Mouse (Mus musculus): ENCODE measurements around the gene Slco3a1. TPM values are rescaled to one million over a fixed set of nuclear protein-coding genes. Genes with fewer than 3 reads are reported as not detected.

The Slco3a1 gene
- total RNA-seq, 2 experiments from 2014 or later, result 44.7 to 47.7 TPM

DNA sequence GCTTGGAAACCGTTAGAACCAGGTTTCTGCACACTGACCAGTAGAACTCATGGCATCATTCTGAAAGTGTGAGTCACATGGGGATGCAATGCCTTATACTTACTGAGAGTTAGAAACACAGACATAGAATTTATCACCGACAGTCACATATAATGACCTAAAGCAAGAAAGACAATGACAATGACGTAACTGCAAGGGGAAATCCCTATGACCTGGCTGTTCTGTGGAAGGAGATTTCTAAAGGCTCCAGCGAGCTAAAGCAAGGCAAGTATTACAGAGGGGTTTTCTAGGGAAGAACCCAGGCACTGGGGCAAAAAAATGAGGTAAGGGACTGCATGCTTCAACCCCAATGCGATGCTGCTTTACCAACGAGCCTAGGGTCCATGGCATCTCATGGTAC lies 26.9 kb downstream of the Slco3a1 start:
- DNase-seq, result no peak

DNA sequence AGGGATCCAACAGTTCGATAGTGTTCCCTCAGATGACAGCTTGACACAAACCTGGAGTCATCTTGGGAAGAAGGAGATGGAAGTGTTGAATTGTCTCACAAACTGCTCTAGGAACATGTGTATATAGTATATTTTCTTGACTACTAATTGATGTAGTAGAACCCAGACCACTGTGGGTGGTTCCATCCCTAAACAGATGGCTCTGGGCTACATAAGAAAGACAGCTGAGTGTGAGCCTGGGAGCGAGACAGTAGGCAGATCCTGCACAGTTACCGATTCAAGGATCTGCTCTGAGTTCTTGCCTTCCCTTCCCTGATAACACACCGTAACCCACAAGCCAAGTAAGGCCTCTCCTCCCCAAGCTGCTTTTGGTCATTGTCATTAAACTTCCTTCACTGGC lies 28.6 kb downstream of the Slco3a1 start:
- DNase-seq, result no peak

DNA sequence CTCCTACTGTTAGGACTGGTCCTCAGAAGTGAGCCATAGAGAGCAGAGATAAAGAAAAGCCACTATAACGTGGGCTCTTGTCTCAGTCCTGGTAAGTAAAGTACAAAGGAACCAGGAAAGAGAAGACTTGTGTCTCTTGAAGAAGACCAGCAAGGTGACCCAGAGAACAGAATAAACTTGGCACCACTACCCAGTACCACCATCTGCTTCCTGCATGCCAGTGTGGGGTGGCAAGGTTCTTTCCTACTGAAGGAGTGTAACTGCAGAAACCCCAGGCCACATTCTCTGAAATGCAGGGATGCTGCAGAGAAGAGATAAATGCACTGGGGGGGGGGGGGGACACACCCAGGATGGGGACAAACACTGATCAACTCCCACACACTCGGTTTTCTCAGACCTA lies 29.0 kb downstream of the Slco3a1 start:
- DNase-seq, result no peak

DNA sequence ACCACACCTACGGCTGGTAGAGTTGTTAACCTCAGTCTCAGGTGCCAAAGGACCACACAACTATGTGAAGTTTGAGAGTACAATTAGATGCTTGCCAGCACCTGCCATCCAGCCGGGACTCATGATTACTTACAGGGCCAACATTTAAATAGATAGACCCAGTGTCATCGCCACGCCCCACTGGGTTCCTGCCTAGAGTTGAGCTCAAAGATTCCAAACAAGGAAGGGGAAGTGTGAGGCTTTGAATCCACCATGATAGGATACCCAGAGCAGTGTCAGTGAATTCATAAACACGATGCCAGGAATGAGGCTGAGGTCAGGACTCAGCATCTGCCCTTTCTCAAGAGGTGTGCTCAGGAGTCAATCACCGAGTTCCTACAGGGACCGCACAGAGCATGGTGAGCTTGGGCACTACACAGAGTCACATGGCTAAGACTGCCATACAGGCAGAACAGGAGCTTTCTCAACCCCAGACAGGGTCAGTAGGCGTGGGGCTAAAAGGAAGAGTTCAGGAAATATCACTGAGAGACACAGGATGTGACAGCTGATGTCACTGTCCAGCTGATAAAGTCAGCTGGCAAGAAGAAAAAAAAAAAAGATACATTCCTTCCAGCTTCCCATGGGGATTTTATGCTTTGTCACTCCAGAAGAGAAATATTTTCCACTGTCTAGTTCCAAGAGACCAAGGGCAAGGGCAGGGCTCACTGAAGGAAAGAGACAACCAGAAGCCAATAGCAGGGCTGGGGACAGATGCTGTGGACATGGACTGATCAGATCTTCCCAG lies 30.2 kb downstream of the Slco3a1 start:
- peak; percentile 20 for DNase-seq

DNA sequence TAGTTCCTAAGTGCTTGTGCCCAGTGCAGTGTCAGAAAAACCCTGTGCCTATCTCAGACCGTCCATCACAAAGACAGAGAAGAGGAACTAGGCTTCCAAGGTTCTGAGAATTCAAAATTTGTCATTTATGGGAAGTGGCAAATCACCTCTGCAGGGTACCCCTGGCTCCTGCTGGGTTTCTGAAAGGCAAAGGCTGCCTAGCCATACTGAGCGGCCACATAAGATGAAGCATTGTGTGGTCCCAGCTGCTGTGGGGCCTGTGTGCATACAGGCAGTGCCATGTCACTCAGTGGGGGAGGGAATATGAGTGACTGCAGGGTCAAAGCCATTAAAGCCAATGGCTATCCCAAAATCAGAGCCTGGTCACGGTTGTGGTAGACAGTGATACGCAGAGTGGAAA lies 31.5 kb downstream of the Slco3a1 start:
- DNase-seq, result no peak

DNA sequence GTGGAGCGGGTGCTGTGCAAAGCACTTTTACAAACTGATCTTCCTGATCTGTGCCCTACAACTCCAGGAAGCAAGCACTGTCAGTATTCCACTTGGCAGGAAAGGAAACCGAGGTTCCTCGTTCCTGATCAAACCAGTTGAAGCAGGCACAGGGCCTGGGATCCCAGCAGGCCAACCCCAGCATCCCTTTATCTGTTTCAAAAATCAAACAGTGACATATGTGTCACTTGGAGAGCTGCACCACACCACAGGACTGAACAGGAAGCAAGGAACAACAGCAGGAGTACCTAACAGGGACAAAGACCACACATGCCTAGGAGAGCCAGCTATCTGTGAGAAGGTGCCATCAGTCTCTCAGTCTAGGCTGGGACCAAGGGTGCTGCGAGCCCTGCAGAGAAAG lies 32.3 kb downstream of the Slco3a1 start:
- DNase-seq, result no peak

DNA sequence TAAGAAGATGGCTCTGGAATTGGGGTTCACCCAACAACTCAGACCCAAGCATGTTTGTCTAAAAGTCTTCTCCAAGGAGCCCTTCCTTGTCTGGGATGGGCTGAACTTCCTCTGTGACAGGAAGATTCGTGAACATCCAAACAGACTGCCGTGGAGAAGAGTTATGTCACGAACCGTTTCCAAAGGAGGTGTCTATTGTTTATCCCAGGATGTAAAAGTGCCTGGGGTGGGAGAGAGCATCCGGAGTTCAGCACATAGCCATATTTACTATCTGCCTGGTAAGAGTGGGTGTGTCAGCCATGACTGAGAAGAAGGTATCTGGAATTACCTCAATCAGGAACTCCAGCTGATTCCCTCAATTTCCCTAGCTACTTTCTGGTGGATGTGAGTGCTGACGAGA lies 35.2 kb downstream of the Slco3a1 start:
- no peak for DNase-seq

DNA sequence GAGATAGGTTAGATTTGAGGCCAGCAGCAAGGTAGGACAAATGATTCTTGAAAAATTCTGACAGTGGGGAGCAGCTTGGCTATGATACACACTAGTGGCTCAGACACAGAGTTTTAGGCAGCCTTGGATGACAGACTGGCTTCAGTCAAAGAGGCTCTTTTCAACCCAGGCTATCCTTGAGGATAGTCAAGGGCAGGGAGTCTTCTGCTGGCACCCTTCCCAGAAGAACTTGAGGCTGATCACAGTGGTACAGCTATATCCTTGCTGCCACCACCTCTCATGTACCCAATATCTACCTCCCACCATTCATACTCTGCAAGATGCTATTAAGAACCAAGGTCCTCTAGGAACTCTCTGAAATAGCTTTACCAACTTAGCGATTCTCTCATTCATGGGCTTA lies 35.8 kb downstream of the Slco3a1 start:
- no peak for DNase-seq

DNA sequence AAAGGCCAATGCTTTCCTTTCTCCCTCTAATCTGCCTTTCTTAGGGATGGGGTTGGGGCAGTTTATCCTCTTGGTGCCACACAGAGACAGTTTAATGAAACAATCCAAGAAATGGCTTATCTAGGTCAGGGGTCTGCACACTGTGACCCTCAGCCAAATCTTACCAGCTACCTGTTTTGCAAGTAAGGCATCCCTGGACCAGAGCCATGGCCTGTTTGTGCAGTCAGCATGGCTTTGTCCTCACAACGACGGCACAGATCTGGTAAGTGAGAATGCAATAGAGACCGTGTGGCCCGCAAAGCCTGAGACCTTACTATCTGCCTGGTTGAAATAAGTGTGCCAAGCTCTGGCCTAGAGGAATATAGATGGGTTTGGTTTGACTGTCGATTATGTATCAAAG lies 36.3 kb downstream of the Slco3a1 start:
- no peak for DNase-seq

DNA sequence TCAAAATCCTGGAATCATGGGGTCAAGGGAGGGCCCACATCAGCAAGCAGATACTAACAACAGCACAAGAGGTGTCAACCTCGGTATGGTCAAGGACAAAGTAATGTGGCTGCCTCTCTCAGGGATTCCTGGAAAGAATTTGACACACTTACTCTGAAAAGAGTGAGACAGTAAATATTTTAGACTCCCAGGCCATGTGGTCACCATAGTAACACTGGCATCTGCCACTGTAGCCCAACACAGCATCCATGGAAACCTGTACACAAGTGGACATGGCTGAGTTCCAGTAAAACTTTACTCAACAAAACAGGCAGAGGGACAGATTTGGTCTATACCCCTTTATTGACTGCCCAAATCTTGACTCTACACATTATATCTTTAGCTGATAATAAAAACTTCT lies 43.9 kb downstream of the Slco3a1 start:
- peak; percentile 58 for DNase-seq

DNA sequence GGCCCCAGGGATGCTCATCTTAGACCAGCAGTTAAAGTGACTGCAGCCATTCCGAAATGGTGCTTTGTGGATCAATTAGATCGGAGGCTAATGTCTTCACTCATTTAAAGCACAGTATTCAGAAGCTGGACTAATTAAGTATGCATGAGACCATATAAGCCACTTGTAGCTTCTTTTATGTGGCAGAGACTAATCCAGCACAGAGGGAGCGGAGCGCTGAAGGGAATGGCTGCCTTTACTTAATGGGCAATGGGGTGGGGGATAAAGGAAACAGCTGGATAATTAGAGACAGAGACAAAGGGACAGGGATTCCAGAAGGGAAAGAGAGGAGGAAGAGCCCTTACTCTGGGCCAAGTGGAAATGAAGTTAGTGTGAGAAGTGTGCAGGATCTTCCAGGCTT lies 46.4 kb downstream of the Slco3a1 start:
- no peak for DNase-seq

DNA sequence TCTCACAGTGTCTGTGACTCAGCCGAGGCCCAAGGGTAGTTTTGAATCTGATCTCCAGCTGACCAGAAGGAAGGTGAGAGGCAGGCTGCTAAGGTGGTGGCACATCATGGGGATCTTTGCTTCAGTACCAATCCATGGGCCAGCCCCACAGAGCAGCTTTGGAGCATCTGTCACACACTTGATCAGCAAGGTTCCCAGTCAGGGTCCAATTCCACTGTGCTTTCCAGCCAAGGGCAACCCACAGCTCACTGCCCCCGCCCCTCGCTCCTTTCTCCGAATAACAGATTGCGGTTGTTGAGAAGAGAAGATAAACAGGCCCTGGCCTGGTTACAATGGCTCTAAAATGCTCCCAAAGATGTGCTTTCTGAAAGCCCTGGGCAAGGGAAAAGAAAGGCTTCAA lies 47.7 kb downstream of the Slco3a1 start:
- DNase-seq, result no peak

DNA sequence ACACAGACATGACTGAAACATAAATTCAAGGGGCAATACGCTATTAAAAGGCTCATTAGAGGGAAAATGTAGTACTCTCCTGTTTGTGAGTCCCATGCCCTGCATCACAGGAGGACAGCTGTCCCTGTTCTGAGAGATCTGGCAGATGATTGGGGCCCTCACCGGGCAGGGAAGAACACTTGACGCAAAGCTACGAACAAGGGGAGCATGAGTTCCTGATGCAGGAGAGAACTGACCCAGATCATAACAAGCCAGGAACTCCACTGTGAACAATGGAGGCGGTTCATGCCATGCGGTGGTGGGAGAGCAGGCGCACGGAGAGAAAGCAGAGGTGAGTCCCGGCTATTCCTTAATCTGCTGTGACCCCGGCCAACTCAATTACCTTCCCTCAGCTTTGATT lies 48.9 kb downstream of the Slco3a1 start:
- DNase-seq, result no peak

DNA sequence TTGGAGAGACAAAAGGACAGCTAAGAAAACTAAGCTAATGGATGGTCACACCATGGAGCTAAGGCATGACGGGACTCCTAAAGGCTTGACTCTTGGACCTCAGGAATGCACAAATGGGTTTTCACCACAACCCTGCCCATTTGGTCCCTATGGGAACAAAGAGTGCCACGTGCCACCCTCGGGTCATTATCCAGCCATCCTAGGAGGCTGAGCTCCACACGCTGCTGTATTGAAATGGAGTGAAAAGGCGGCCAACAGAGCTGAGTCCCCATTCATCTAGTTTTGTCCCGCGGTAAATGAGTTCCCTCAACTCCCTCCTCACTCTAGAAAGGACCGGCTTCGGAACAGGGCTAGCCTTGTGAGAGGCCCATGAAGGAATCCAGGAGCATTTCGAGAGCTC lies 53.4 kb downstream of the Slco3a1 start:
- DNase-seq, result no peak

DNA sequence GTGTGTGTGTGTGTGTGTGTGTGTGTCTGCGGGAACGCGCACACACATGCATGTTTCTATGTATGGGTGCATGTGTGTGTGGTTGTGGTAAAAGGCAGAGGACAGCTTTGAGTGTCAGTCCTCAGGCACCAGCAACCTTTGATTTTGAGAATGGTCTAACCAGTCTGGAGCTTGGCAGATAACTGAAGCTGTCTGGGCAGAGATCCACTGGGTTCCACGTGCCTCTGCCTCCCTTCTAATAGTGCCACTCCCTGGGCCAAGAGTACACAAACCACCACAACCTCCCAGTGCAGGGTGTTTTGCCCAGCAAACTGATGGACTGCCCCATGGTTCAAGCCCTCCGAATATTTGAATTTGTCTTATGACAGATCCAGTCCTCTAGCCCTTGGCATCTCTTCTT lies 55.1 kb downstream of the Slco3a1 start:
- DNase-seq, result no peak

DNA sequence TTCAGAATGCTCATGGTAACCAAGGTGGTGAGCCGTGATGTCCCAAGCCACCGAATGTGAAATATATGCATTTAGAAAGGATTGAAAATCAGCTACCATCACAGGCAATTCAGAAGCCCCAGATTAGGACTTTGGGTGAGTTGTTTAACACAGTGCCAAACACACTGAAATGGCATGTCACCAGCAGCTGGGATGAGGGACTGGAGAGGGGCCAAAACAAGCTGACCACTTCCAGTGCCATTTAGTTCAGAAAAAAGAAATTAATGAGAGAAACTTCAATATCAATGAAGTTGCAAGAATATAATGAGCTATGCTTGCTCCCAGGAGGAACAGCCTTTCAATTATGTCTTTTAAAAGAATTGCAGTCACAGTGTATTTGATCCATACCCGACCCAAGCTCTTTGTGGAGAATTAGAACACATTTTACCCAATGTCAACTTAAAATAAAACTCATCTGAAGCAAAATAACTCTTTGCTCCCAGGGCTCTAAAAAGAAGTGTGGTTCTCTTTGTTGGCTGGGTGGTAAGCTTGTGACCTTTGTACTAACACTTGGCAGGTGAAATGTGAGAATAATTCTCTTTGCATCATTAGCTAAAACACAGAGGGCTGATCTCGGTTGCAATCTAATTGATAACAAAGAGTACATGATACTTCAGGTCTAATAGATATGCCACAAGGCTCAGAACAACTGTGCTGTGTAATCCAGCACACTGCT lies 56.2 kb downstream of the Slco3a1 start:
- DNase-seq, result no peak

DNA sequence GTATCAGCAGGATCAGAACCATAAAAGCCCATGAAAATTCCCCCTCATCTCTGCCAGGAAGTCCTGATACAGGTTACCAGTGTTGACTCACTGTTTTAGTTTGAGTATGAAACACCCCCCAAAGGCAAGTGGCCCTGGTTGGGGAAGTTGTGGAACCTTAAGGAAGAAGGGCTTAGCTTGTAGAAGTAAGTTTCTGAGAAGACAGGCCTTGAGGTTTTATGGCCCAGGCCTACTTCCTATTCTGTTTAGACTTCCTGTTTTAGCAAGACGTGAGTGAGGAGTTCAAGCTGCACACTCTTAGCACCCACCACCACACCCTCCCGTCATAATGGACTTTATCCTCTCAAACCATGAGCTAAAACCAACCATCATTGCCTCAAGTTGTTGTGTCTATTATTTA lies 57.4 kb downstream of the Slco3a1 start:
- no peak for DNase-seq

DNA sequence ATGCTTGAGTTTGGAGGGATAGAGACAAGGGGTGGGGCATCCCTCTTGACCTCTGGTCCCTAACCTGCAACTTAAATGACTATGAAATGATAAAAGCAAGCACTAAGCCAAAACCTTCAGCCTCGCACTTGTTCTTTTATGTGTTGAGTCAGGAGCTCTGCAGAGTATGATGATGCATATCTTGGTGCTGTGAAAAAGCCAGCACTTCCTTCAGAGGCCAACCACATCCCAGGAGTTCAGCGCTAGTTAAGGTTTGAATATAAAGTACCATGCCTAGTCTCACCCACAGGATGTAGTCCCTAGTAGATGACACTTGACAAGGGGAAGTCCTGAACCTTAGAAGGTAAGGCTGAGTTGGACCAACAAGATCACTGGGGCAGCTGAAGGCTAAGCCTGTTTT lies 59.1 kb downstream of the Slco3a1 start:
- no peak for DNase-seq

DNA sequence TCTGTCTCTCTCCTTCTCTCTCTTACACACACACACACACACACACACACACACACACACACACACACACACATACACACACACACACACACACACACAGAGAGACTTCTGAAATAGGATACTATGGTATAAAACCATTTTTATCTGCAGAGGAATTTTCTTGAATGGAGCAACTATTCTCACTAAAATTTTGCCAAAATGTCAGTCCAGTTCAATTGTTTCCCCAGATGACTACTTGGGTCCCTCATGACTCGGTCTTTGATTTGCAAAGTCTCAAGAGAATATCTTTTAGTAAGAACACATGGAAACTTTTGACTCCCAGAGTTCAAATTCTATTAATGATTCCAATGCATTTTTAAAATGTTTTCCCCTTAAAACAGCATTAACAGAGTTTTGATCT lies 60.8 kb downstream of the Slco3a1 start:
- DNase-seq, result no peak

DNA sequence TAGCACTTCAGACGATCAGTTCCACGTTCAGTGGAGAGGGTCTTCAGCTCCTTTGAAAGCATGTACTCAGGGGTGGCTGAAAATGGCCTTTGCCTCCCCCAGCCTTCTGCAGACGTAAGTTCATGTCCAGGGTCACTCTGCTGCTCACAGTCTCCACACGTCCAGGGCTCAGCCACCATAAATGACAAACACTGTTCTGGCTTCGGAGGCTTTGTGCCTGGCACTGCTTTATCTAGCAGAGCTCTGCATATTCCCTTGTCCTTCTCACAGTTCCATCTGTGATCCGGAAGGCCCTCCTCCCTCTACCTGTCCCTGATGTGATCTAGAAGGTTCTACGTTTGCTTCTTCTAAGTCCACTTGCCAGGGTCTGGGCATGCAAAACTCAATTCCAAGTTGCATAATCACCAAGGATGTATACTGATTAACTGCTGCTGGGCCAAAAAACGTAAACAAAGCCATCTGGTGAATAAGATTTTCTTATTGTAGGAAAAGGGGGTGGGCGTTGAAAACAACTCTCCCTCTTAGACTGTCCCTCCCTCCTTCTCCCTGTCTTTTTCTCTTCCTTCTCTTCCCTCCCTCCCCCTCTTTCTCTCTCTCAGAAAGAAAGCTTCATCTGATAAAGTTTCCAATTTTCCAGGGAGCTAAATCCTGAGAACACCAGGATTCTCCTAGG lies 62.8 kb downstream of the Slco3a1 start:
- no peak for DNase-seq

DNA sequence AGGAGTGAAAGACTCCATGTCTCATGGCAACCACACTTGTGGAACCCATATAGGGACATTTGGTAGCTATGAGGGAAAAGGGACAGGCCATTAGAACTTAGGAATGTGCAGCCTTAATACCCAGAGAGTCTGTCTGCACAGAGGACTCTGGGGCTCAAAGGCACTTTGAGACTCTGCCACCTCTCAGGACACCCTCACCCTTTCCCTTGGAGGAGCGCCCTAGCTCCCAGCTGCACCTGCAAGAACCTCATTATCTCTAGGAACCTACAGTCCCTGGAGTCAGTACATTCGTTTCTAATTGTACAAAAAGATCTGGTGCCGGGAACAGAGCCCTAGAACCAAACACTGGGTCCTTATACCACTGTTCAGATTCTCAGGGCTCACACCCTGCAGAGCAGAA lies 66.4 kb downstream of the Slco3a1 start:
- DNase-seq, result no peak

DNA sequence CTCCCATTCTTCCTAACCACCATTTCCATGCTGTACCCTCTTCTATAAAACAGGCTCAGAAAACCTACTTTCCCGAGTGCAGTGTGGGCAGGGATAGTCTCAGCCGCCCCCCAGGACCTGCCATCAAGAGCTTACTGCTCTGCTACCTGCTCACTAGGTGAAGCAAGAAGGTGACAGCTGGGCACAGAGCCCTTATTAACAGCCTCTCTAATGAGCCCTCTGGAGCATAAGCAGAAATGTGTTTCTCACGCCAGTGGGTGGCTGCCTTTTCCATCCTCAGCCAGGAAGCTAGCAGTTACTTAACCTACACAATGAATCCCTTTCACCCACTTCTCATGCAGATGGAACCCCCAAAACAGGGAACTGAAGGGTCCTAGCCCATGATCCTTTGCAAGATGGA lies 66.9 kb downstream of the Slco3a1 start:
- no peak for DNase-seq

DNA sequence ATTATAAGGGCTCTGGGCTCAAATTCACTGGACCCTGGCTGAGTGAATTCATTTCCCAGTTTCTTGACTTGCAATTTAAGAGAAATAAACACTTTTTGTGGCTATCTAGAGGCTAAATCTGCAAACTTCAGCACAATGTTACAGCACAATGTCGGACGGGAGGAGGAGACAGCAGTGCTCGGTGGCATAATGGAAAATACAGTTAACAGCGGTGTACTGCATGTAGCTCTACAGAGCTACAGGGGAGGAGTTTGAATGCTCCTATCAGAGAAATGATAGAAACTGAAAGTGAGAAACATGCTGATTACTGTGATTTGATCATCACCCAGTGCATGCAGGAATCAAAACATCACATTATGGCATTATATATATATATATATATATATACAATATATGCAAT lies 68.5 kb downstream of the Slco3a1 start:
- DNase-seq, result no peak

DNA sequence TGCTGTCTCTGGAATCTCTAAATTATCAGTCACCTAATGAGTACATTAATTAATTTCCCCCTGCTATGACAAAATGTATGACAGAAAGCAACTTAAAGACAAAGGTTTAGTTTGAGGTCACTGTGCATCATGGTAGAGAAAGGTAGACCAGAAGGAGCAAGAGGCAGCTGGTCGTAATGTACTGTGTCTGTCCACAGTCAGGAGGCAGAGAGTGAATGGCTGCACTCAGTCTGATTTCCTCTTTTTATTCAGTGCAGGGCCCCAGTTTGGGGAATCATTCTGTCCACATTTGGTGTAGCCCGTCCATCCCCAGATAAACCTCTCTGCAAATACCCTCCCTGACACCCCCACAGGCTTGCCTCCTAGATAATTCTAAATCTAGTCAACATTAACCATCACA lies 68.9 kb downstream of the Slco3a1 start:
- DNase-seq, result no peak

All from heart, postnatal 4 days (tissue).